Mouse (Mus musculus): Measurements from ENCODE around the gene Gm11237.
"Not testable (repeated sequence)": the region's sequence is repeated elsewhere in the genome, so short reads cannot be mapped to it uniquely, and the experiment has no call there.

The Gm11237 gene

DNA sequence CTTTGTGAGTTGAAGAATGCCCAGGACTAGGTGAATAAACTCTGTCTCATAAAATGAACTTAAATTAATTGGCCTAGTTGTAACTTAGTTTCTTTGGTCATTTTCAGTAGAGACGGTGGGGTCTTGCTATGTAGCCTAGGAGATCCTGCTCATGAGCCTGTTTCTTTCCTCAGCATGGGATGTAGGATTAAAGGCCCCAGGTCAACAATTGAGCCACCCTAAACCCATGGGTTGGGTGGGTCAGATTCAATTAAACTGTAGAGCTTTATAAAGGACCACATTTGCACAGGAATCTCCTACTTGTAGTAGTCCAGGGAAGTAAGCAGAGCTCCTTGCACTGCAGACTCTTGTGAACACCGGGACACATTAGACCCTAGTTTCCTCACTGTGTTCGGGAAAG is at the start of gene Gm11237:
TSS of gene Gm11237 (plus strand) at position 301 of the 400 bp plus-strand sequence.
- not testable (repeated sequence) for DNase-seq

- peak in 1 of 2 experiments; percentile 4 for DNase-seq
Measured at GRCm38 (mm10) chr4:73599248-73599647, 23.5 kb upstream of the Gm11237 start.

DNA sequence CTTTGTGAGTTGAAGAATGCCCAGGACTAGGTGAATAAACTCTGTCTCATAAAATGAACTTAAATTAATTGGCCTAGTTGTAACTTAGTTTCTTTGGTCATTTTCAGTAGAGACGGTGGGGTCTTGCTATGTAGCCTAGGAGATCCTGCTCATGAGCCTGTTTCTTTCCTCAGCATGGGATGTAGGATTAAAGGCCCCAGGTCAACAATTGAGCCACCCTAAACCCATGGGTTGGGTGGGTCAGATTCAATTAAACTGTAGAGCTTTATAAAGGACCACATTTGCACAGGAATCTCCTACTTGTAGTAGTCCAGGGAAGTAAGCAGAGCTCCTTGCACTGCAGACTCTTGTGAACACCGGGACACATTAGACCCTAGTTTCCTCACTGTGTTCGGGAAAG is 15.2 kb upstream of the Gm11237 start, which contains the start of gene Gm11238:
TSS of gene Gm11238 (plus strand) at position 301 of the 400 bp plus-strand sequence.
- DNase-seq, result not testable (repeated sequence)

GRCm38 (mm10) chr4:73637821-73638220 is 15.0 kb downstream of the Gm11237 start, which contains the start of gene Gm11236:
Gene Gm11236 (plus strand): TSS chr4:73638121.
- not testable (repeated sequence) for DNase-seq

DNA sequence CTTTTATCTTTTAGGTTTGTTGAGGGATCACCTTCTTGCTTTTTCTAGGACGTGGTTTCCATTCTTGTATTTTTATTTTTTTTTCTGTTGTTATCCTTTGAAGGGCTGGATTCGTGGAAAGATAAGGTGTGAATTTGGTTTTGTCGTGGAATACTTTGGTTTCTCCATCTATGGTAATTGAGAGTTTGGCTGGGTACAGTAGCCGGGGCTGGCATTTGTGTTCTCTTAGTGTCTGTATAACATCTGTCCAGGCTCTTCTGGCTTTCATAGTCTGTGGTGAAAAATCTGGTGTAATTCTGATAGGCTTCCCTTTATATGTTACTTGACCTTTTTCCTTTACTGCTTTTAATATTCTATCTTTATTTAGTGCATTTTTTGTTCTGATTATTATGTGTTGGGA is 39.1 kb downstream of the Gm11237 start:
- not testable (repeated sequence) for DNase-seq

GRCm38 (mm10) chr4:73668054-73668453 is 45.3 kb downstream of the Gm11237 start, which contains the start of gene Gm11239:
Gene Gm11239 (plus strand): TSS chr4:73668354.
- not testable (repeated sequence) for DNase-seq
